Mouse (Mus musculus) G1E (cell line): Measurements from ENCODE around the gene Pi4kb. TPM values are rescaled to one million over a fixed set of nuclear protein-coding genes. Genes with fewer than 3 reads are reported as not detected.
"Not testable (repeated sequence)": the region's sequence is repeated elsewhere in the genome, so short reads cannot be mapped to it uniquely, and the experiment has no call there.

Source experiments
- ATAC-seq: 2 replicates; pipeline ENCODE4 v1.8.0; 2016; ENCODE audit warnings: mild to moderate bottlenecking; ENCODE audit not compliant: insufficient number of reproducible peaks, poor library complexity, low FRiP score, severe bottlenecking; ENCODE audit errors: extremely low read depth
- DNase-seq: peaks from one replicate; pipeline ENCODE4 v3.0.0; 2012; ENCODE audit warnings: low spot score
- H3K27me3 ChIP-seq: 2 replicates; pipeline ENCODE4 v1.6.1; 2012; ENCODE audit warnings: mild to moderate bottlenecking, low read length, inconsistent platforms; ENCODE audit not compliant: insufficient read depth
- H3K36me3 ChIP-seq: replicated peaks from 2 replicates; pipeline ENCODE3; 2012; ENCODE audit warnings: mild to moderate bottlenecking, inconsistent platforms
- H3K4me1 ChIP-seq: 2 replicates; pipeline ENCODE4 v1.6.1; 2012; ENCODE audit warnings: low read depth, low read length, inconsistent platforms, mixed read lengths; ENCODE audit not compliant: insufficient read depth
- H3K4me3 ChIP-seq: 2 replicates; pipeline ENCODE4 v1.5.1; 2012; ENCODE audit warnings: low read depth, mild to moderate bottlenecking, inconsistent platforms, low read length, moderate library complexity, mixed read lengths
- H3K9me3 ChIP-seq: replicated peaks from 2 replicates; pipeline ENCODE4 v1.6.1; 2012; ENCODE audit warnings: inconsistent platforms
- CTCF ChIP-seq: IDR thresholded peaks from 2 replicates; pipeline ENCODE4 v1.5.1; 2012; ENCODE audit warnings: low read depth, low read length, inconsistent platforms, mixed read lengths
- GATA1 ChIP-seq: IDR thresholded peaks from 2 replicates; pipeline ENCODE4 v1.6.1; 2012; ENCODE audit warnings: borderline replicate concordance, low read length, inconsistent platforms, mixed read lengths
- GATA2 ChIP-seq: IDR thresholded peaks from 2 replicates; pipeline ENCODE4 v1.6.1; 2012; ENCODE audit warnings: low read depth, low read length, inconsistent platforms, borderline replicate concordance
- POLR2AphosphoS5 ChIP-seq: IDR thresholded peaks from 2 replicates; pipeline ENCODE4 v1.6.1; 2012; ENCODE audit warnings: low read depth, low read length, inconsistent platforms; ENCODE audit not compliant: insufficient replicate concordance
- TAL1 ChIP-seq: conservative IDR thresholded peaks from 2 replicates; pipeline ENCODE4 v1.6.1; 2012; ENCODE audit warnings: low read depth, low read length, inconsistent platforms, mixed read lengths
- polyA plus RNA-seq: library from polyadenylated mRNA; stranded (reverse); fragments of >175 nt; gene quantifications from 2 replicates; pipeline ENCODE4 v1.2.3, GENCODE M21; 2012
- total RNA-seq, 2 experiments: library from RNA; stranded (forward) in 1 of 2; stranded (reverse) in 1 of 2; fragments of 200-1000 nt in 1 of 2; fragments of >200 nt in 1 of 2; fragmentation: Nextera tagmentation in 1 of 2; gene quantifications; 2 replicates each; pipeline ENCODE4 v1.2.3; 2014 to 2017

Pi4kb gene
- 39.8 and 70.6 TPM in 2 replicates for total RNA-seq (2014; fragmentation: Nextera tagmentation)
- total RNA-seq (2017), result 36.8 and 37.4 TPM in 2 replicates
- polyA plus RNA-seq, result 11.7 and 11.8 TPM in 2 replicates

GRCm38 (mm10) chr3:94974528-94975422 lies at the start of gene Pi4kb:
Pi4kb (plus strand) TSS chr3:94974731.
- DNase-seq, result peak; percentile 94
- TF ChIP-seq TAL1, result no peak
- no peak for TF ChIP-seq CTCF
- no peak for TF ChIP-seq GATA1
- no peak for TF ChIP-seq POLR2AphosphoS5
- TF ChIP-seq GATA2, result no peak

GRCm38 (mm10) chr3:94926301-94926736 lies 48.2 kb upstream of the Pi4kb start:
- not testable (repeated sequence) for DNase-seq, H3K4me3 ChIP-seq, H3K36me3 ChIP-seq, H3K27me3 ChIP-seq, H3K9me3 ChIP-seq
- H3K4me1 ChIP-seq, result peaks cover 67% of the 10 kb centered on the region
- peak; percentile 92 for ATAC-seq
- peak; percentile 68 for TF ChIP-seq TAL1

More at GRCm38 (mm10) chr3:94974528-94975422, at the start of gene Pi4kb:
- Histone ChIP-seq H3K4me1 (peaks cover 42% of the 10 kb centered on the region), H3K9me3 (no peaks in the 10 kb centered on the region), H3K27me3 (no peaks in the 10 kb centered on the region), H3K36me3 (peaks cover 34% of the 10 kb centered on the region), H3K4me3 (peak within 1 kb of the TSS; percentile 82)
- ATAC-seq, result peak; percentile 91

- H3K4me3 ChIP-seq, H3K36me3 ChIP-seq, DNase-seq, H3K9me3 ChIP-seq, ATAC-seq, H3K27me3 ChIP-seq: not testable (repeated sequence)
- peaks cover 73% of the 10 kb centered on the region for H3K4me1 ChIP-seq
Measured at GRCm38 (mm10) chr3:94928979-94929378, 45.6 kb upstream of the Pi4kb start.

- H3K4me1 ChIP-seq, result peaks cover 72% of the 10 kb centered on the region
- not testable (repeated sequence) for H3K9me3 ChIP-seq, ATAC-seq, H3K27me3 ChIP-seq, H3K4me3 ChIP-seq, DNase-seq, H3K36me3 ChIP-seq
Measured at GRCm38 (mm10) chr3:94930386-94931266, 43.9 kb upstream of the Pi4kb start.

GRCm38 (mm10) chr3:94931427-94932082 lies 43.0 kb upstream of the Pi4kb start:
- not testable (repeated sequence) for DNase-seq, H3K9me3 ChIP-seq, H3K27me3 ChIP-seq, H3K36me3 ChIP-seq
- Histone ChIP-seq H3K4me1 (peaks cover 74% of the 10 kb centered on the region), H3K4me3 (peak overlapping the region; percentile 33; the same call in 1 of the 2 replicates)
- peak; percentile 38; the same call in 1 of the 2 replicates for ATAC-seq

GRCm38 (mm10) chr3:94932279-94932678 lies 42.3 kb upstream of the Pi4kb start:
- Histone ChIP-seq H3K36me3 (peaks cover 14% of the 10 kb centered on the region), H3K4me1 (peaks cover 71% of the 10 kb centered on the region), H3K4me3 (peak overlapping the region; percentile 71; the same call in 1 of the 2 replicates)
- not testable (repeated sequence) for DNase-seq, ATAC-seq, H3K9me3 ChIP-seq, H3K27me3 ChIP-seq
